Mouse (Mus musculus) heart, embryonic 16.5 days (tissue): ENCODE measurements around the gene Smim20. TPM values are rescaled to one million over a fixed set of nuclear protein-coding genes. Genes with fewer than 3 reads are reported as not detected.
A peak's percentile ranks its signal among the peaks of the same experiment; 100 is the strongest.

ENCODE experiments used
- ATAC-seq: fragments of 200-750 bp; cut with Nextera tagmentation; replicated peaks from 2 replicates; pipeline ENCODE4 v1.8.0; 2017; ENCODE audit warnings: moderate number of reproducible peaks; ENCODE audit not compliant: insufficient read depth, low FRiP score; ENCODE audit errors: extremely low read depth
- H3K27ac ChIP-seq: fragments of 300-500 bp; sonication (generic); 2 replicates; pipeline ENCODE4 v1.5.1; 2014; ENCODE audit warnings: mild to moderate bottlenecking, low read length, control low read depth, moderate library complexity
- H3K27me3 ChIP-seq: fragments of 300-500 bp; sonication (generic); 2 replicates; pipeline ENCODE4 v1.6.1; 2014; ENCODE audit warnings: low read length, mixed read lengths; ENCODE audit not compliant: control insufficient read depth, insufficient read depth
- H3K36me3 ChIP-seq: fragments of 300-500 bp; sonication (generic); 2 replicates; pipeline ENCODE4 v1.6.1; 2014; ENCODE audit not compliant: control insufficient read depth, insufficient read depth
- H3K4me1 ChIP-seq: fragments of 300-500 bp; sonication (generic); 2 replicates; pipeline ENCODE4 v1.6.1; 2014; ENCODE audit warnings: low read length, mixed read lengths; ENCODE audit not compliant: control insufficient read depth, insufficient read depth
- H3K4me2 ChIP-seq: fragments of 300-500 bp; sonication (generic); 2 replicates; pipeline ENCODE4 v1.6.1; 2014; ENCODE audit warnings: low read depth, mild to moderate bottlenecking, control low read depth, low read length
- H3K4me3 ChIP-seq: fragments of 300-500 bp; sonication (generic); 2 replicates; pipeline ENCODE4 v1.5.1; 2014; ENCODE audit warnings: mild to moderate bottlenecking, control low read depth, low read length
- H3K9ac ChIP-seq: fragments of 300-500 bp; sonication (generic); 2 replicates; pipeline ENCODE4 v1.6.1; 2014; ENCODE audit warnings: low read length, control low read depth
- H3K9me3 ChIP-seq: fragments of 300-500 bp; sonication (generic); replicated peaks from 2 replicates; pipeline ENCODE4 v1.6.1; 2016; ENCODE audit warnings: low read length; ENCODE audit not compliant: control insufficient read depth
- WGBS: fragments of 180-500 bp; shearing (Covaris S2); extraction: QIAGEN DNeasy Blood & Tissue Kit; methylation state at CpG from one replicate; pipeline ENCODE4 v1.1.7; 2014; 5-methylcytosine and 5-hydroxymethylcytosine counted together
- polyA plus RNA-seq: library from polyadenylated mRNA; unstranded; fragments of >200 nt; fragmentation: Nextera tagmentation; extraction: Ambion mirVana; gene quantifications from 2 replicates; pipeline ENCODE4 v1.2.1, GENCODE M21; 2015

Gene Smim20
- polyA plus RNA-seq, 1 experiment from 2014 or later: 188 TPM

DNA sequence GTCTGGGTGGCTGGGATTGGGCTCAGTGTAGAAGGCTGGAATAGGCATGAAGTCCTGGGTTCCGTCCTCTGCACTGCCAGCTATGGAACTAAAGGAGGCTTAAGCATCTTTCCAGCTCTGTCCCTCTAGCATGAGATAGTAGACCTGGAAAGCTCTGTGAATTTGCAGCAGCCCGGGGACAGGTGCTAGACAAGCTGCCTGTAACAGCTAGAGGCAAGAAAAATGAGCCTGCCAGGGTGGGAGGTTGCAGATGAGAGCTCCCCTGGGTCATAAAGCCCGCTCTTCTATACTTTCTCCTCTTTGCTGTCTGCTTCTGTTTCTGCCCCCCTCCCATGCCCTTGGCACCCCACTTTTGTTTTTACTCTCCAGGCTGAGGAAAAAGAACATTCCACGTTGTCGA lies 7.0 kb upstream of the Smim20 start:
- no peak for ATAC-seq
- 61% methylated on average over 5 of the region's 5 CpGs for WGBS
- Histone ChIP-seq H3K4me1 (peaks cover 10% of the 10 kb centered on the region; the same call in 1 of the 2 replicates), H3K27ac (no peak overlapping the region), H3K9me3 (no peaks in the 10 kb centered on the region), H3K4me2 (no peak overlapping the region), H3K27me3 (0 out of 2 replicates have a peak, but pooled peaks cover 2% of the 10 kb centered on the region), H3K36me3 (no peaks in the 10 kb centered on the region), H3K9ac (no peak overlapping the region), H3K4me3 (no peak overlapping the region)

- 0 out of 2 replicates have a peak, but pooled peaks cover 2% of the 10 kb centered on the region for H3K27me3 ChIP-seq
- H3K9me3 ChIP-seq: no peaks in the 10 kb centered on the region
- no peak overlapping the region for H3K4me3 ChIP-seq
- H3K27ac ChIP-seq: no peak overlapping the region
- H3K9ac ChIP-seq: no peak overlapping the region
- ATAC-seq: no peak
- 66% methylated on average over 10 of the region's 10 CpGs for WGBS
- H3K4me2 ChIP-seq: no peak overlapping the region
- H3K36me3 ChIP-seq: no peaks in the 10 kb centered on the region
- H3K4me1 ChIP-seq: peaks cover 13% of the 10 kb centered on the region; the same call in 1 of the 2 replicates
Measured at GRCm38 (mm10) chr5:53261999-53262398, 4.9 kb upstream of the Smim20 start.

GRCm38 (mm10) chr5:53264061-53264460 lies 2.8 kb upstream of the Smim20 start:
- Histone ChIP-seq H3K27me3 (no peaks in the 10 kb centered on the region), H3K4me3 (no peak overlapping the region), H3K4me2 (no peak overlapping the region), H3K4me1 (peaks cover 16% of the 10 kb centered on the region), H3K9ac (no peak overlapping the region), H3K9me3 (no peaks in the 10 kb centered on the region), H3K27ac (no peak overlapping the region), H3K36me3 (no peaks in the 10 kb centered on the region)
- 79% methylated on average over 5 of the region's 5 CpGs for WGBS
- ATAC-seq: no peak

- no peak overlapping the region for H3K4me2 ChIP-seq
- H3K4me1 ChIP-seq: peaks cover 23% of the 10 kb centered on the region
- H3K27me3 ChIP-seq: no peaks in the 10 kb centered on the region
- H3K9ac ChIP-seq: no peak overlapping the region
- WGBS: 84% methylated on average over 12 of the region's 12 CpGs
- no peak overlapping the region for H3K4me3 ChIP-seq
- H3K9me3 ChIP-seq: no peaks in the 10 kb centered on the region
- no peak overlapping the region for H3K27ac ChIP-seq
- H3K36me3 ChIP-seq: no peaks in the 10 kb centered on the region
- no peak for ATAC-seq
Measured at GRCm38 (mm10) chr5:53265740-53266139, 1.1 kb upstream of the Smim20 start.

- H3K4me1 ChIP-seq: peaks cover 28% of the 10 kb centered on the region
- H3K4me2 ChIP-seq: no peak overlapping the region; the same call in 1 of the 2 replicates
- 73% methylated on average over 4 of the region's 4 CpGs for WGBS
- H3K36me3 ChIP-seq: no peaks in the 10 kb centered on the region
- no peak overlapping the region for H3K4me3 ChIP-seq
- H3K9ac ChIP-seq: no peak overlapping the region
- no peak for ATAC-seq
- no peaks in the 10 kb centered on the region for H3K27me3 ChIP-seq
- no peak overlapping the region; the same call in 1 of the 2 replicates for H3K27ac ChIP-seq
- H3K9me3 ChIP-seq: no peaks in the 10 kb centered on the region
Measured at GRCm38 (mm10) chr5:53266181-53266580, 702 bp upstream of the Smim20 start.

GRCm38 (mm10) chr5:53268095-53268692 lies 1.3 kb downstream of the Smim20 start:
- Histone ChIP-seq H3K36me3 (no peaks in the 10 kb centered on the region), H3K27ac (no peak overlapping the region; the same call in 1 of the 2 replicates), H3K4me2 (peak overlapping the region; percentile 81), H3K4me3 (peak overlapping the region; percentile 80; the same call in 1 of the 2 replicates), H3K27me3 (no peaks in the 10 kb centered on the region), H3K9me3 (no peaks in the 10 kb centered on the region), H3K9ac (0 out of 2 replicates have a peak overlapping the region, but pooled peaks have one; percentile 6), H3K4me1 (peaks cover 42% of the 10 kb centered on the region)
- ATAC-seq: no peak
- 59% methylated on average over 6 of the region's 6 CpGs for WGBS

- WGBS: 92% methylated on average over 5 of the region's 5 CpGs
- H3K4me2 ChIP-seq: no peak overlapping the region
- no peaks in the 10 kb centered on the region for H3K27me3 ChIP-seq
- H3K27ac ChIP-seq: no peak overlapping the region
- peaks cover 51% of the 10 kb centered on the region for H3K4me1 ChIP-seq
- no peak for ATAC-seq
- H3K9ac ChIP-seq: no peak overlapping the region
- no peak overlapping the region for H3K4me3 ChIP-seq
- H3K9me3 ChIP-seq: no peaks in the 10 kb centered on the region
- H3K36me3 ChIP-seq: no peaks in the 10 kb centered on the region
Measured at GRCm38 (mm10) chr5:53269799-53270198, 2.9 kb downstream of the Smim20 start.

- no peaks in the 10 kb centered on the region for H3K36me3 ChIP-seq
- no peaks in the 10 kb centered on the region for H3K27me3 ChIP-seq
- peak overlapping the region; percentile 28 for H3K4me2 ChIP-seq
- WGBS: 59% methylated on average over 13 of the region's 13 CpGs
- peaks cover 63% of the 10 kb centered on the region for H3K4me1 ChIP-seq
- no peaks in the 10 kb centered on the region for H3K9me3 ChIP-seq
- peak overlapping the region; percentile 33; the same call in 1 of the 2 replicates for H3K9ac ChIP-seq
- no peak overlapping the region for H3K4me3 ChIP-seq
- peak overlapping the region; percentile 70 for H3K27ac ChIP-seq
- no peak for ATAC-seq
Measured at GRCm38 (mm10) chr5:53270947-53271711, 4.2 kb downstream of the Smim20 start.

DNA sequence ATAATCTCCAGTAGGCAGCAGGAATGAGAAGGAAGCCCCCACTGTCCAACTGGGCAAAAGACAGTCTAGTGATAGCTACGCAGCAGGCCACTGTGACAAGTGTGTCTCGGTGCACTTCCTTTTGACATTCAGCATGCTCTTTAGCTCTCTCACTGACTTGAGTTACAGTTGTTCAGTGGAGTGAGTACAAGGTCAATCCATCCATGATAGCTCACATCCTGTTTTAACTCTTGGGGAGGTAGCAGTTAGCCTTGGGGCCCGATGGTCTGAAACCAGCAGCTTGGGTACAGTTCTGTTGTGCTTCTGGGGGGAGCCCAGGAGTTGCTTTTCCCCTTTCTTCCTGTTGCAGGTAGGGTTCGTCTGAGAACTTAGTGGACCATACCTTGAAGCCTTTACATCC lies 5.7 kb downstream of the Smim20 start:
- WGBS: 66% methylated on average over 4 of the region's 4 CpGs
- Histone ChIP-seq H3K4me1 (peaks cover 58% of the 10 kb centered on the region), H3K9ac (no peak overlapping the region), H3K27me3 (no peaks in the 10 kb centered on the region), H3K27ac (no peak overlapping the region), H3K9me3 (no peaks in the 10 kb centered on the region), H3K36me3 (peaks cover 2% of the 10 kb centered on the region), H3K4me2 (no peak overlapping the region), H3K4me3 (no peak overlapping the region)
- no peak for ATAC-seq
